Mouse (Mus musculus) intestine, embryonic 16.5 days (tissue): Measurements from ENCODE around the gene Rapgef2. TPM values are rescaled to one million over a fixed set of nuclear protein-coding genes. Genes with fewer than 3 reads are reported as not detected.

ENCODE experiments used
- polyA plus RNA-seq: library from polyadenylated mRNA; unstranded; fragments of >200 nt; fragmentation: Nextera tagmentation; extraction: Ambion mirVana; gene quantifications from 2 replicates; pipeline ENCODE4 v1.2.1, GENCODE M21; 2015

Gene Rapgef2
- polyA plus RNA-seq, 1 experiment from 2014 or later, result 2.2 TPM

Other genes with a start within 250 kb of the Rapgef2 start
- not detected in 2 replicates for gene Gm17359, start 50.1 kb upstream of the Rapgef2 start, polyA plus RNA-seq